In the genomic region with DNA sequence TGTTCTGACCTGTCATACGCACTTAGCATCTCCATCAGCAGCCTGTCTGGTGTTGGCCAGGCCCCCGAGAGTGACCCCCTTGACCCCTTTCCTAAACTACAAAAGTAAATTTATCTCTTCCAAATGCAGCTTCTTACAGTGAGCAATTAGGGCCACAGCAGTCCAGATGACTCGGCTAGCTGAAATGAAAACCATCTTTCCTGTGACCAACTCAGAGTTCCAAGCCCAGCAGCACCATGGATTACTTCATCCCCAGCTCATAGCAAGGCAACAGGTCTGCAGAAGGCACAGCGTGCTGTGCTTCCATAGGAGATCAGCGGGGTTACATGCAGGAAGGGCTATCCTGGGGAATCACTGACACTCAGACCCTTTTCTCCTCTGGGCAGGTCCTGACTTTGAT, we compare ENCODE assay signal across 23 mouse cellular contexts. TPM values are rescaled to one million over a fixed set of nuclear protein-coding genes. Genes with fewer than 3 reads are reported as not detected.
DNase-seq lines count a peak whose midpoint lies in the region; ATAC-seq lines count a peak whose summit lies in the region.
"Had no signal": no experiment of that assay in that cellular context is flagged by ENCODE, and none has a peak within 500 bp of the region (broad histone marks: within the 10 kb centered on the region; RNA-seq: fewer than 3 reads in every experiment).

No protein-coding gene starts in this region.

- peak; percentile 73 for DNase-seq in 3T3-L1 (ENCODE audit: low read depth, low spot score)
- DNase-seq in Muller cell, postnatal 12 days (ENCODE audit: inconsistent ontology term), result peak; percentile 40
- peak; percentile 32 for DNase-seq in embryo, embryonic 11 days
- DNase-seq in mesoderm, embryonic 11.5 days (ENCODE audit: low read depth, low spot score), result peak; percentile 8
- DNase-seq in cerebellum, postnatal 4 days (ENCODE audit: low spot score in 2 of 2), result no peak
- DNase-seq: adrenal gland, postnatal 10 days; adrenal gland, postnatal 36 days; cerebellum, adult 18-20 months; cerebellum, adult 9-10 months; cerebellum, postnatal 25 days; heart, adult 18-20 months; heart, postnatal 10 days; heart, postnatal 4 days; kidney, adult 18-20 months; kidney, adult 9 months had no signal

- no peak for ATAC-seq in CD4-positive, CD25-positive, alpha-beta regulatory T cell, adult 4 months
- ATAC-seq: activated CD4-positive, CD25-positive, alpha-beta regulatory T cell, adult 4 months; forebrain, embryonic 15.5 days; hindbrain, postnatal 0 days; inflammation-experienced regulatory T-cells, adult 6 months; intestine, embryonic 16.5 days had no signal

RNA-seq across cellular contexts. Expression of a gene that starts 45.0 kb away (rescaled TPM):
- not detected for polyA plus RNA-seq in CD4-positive, CD25-positive, alpha-beta regulatory T cell, adult 4 months (2017; shearing (Covaris generic))
- polyA plus RNA-seq: activated CD4-positive, CD25-positive, alpha-beta regulatory T cell, adult 4 months; erythroblast, embryonic 14.5 days; G1E; inflammation-experienced regulatory T-cells, adult 6 months had no signal

Comparison
In these comparisons a context has a peak if more than half of its experiments do, and no peak if none do; other contexts are left out.
1. DNase-seq: peak in 3T3-L1 (single experiment), Muller cell, postnatal 12 days (single experiment), embryo, embryonic 11 days (single experiment) and mesoderm, embryonic 11.5 days (single experiment); none in cerebellum, postnatal 4 days (0 of 2).